Mouse (Mus musculus) activated CD4-positive, CD25-positive, alpha-beta regulatory T cell, adult 4 months (primary cell): ENCODE results near the gene Gmcl1. TPM values are rescaled to one million over a fixed set of nuclear protein-coding genes. Genes with fewer than 3 reads are reported as not detected.

Source experiments
- ATAC-seq: one replicate; pipeline ENCODE4 v1.8.0; 2017
- polyA plus RNA-seq, 2 experiments: library from polyadenylated mRNA; unstranded; fragments of 100-300 nt; shearing (Covaris generic); gene quantifications; one replicate each; pipeline ENCODE4 v1.2.1; 2017

The Gmcl1 gene
- polyA plus RNA-seq, 2 experiments from 2014 or later: 10.8 to 12.8 TPM

DNA sequence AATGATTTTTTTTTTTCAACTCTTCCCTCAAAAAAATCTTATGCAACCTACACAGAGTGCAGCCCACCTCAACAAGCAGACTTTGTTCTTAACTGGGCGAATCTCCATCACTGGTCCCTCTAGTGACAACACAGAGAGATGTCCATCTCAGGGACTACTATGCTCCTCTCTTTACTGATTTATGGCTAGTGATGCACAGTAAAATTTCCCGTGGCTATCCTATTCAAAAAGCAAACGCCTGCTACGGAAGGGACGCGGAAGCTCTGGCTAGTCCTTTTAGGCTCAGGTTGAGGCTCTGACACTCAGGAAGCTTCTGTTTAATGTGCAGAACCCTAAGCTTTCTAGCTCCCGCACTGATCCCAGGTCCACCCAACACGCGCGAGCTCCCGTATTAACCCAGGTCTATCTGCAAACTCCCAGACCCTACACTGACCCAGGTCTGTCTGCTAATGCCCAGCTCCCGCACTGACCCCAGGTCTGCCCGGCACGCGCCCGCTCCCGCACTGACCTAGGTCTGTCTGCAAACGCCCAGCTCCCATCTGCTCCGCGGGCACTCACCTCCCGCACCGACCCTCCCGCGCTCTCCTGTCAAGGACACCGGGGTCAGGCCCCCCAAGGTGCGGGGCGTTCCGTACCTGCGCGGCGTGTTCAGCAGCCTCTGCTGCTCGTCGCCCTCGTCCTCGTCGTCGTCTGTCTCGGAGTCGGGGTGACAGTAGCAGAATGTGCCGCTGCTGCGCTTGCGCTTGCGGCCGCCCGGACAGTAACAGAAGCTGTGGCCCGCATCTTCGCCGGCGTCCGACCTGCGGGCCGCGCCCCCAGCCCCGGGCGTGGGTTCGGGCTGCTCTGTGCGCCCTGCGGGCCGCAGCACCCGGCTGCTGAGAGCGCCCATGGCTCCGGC is 658 bp downstream of the Gmcl1 start:
- peak; percentile 16 for ATAC-seq

DNA sequence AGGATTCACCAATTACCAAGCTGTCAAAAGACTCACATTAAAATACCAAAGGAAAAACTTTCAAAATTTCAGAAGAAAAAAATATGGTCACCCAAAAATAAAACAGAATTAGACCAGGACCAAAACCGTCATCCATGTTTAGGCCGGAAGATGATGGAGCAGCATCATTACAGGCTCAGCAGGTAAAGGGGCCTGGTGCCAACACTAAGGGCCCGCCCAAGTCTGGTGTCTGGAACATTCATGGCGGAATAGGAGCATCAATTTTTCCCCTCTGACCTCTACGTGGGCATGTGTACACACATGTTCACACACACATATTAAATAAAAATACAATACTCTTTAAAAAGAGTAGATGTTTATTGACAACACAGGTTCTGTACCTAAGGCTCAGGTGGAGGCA is 4.5 kb downstream of the Gmcl1 start:
- no peak for ATAC-seq

DNA sequence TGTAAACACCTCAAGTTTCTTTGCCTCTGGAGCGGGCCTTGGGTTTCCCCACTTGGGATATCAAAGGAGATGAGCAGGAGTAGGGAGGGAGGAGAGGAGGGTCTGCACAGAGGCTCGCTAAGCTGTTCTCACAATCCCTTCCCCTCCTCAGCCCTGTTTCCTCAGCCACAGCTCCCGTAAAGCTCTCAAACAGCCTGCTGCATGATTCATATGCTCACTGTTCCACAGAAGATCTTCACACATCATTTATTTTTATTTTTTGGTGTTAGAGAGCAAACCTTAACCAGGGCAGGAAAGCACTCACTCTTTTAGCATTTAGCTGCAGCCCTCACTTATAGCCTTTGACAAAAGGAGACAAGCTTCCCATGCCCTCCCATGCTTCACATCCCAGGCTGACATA is 11.2 kb downstream of the Gmcl1 start:
- ATAC-seq: no peak

DNA sequence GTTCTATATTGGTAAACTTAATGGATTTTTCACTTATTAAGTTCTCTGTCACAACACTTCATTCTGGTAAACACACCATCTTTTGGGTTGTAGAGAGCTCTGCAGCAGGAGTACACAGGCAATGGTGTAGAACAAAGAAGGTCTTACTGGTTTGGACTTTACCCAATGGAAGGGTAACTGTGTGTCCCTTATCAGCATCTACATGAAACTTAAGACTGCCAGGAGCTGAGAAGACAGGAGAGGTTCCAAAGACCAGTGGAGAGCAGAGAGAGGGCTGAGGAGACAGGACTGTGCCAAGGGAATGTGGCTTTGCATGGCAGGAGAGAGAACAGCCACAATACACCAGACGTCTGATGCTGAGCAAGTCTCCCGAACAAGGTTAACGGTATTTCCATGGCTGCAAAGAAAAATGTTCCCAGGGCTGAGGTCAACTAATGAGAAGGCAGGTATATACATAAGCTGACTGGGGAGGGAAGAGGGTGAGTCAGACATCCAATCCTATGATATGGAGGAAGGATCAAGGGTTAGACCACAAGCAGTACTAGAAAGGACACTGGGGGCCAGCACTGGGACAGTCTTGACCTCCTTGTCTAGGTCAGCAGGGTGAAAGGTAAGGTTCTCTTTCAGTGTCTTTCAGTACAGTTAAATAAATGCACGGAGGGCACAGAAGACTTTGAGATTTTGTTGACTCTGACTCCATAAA is 25.0 kb downstream of the Gmcl1 start:
- no peak for ATAC-seq

DNA sequence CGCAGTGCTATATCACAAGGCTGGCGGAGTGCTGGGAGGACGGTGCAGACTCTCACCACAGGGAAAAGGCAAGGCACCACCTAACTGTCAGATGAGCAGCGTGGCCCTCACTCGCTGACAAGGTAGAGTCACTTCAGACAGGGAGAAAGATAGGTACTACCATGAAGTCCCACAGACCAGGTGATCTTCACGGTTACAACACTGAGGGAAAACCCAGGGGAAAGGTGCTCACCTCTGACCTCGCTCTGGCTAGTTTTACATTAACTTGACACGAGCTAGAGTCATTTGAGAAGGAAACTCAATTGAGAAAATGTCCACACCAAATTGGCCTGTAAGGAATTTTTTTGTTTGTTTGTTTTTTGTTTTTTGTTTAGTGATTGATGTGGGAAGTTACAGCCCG is 30.6 kb downstream of the Gmcl1 start:
- no peak for ATAC-seq

DNA sequence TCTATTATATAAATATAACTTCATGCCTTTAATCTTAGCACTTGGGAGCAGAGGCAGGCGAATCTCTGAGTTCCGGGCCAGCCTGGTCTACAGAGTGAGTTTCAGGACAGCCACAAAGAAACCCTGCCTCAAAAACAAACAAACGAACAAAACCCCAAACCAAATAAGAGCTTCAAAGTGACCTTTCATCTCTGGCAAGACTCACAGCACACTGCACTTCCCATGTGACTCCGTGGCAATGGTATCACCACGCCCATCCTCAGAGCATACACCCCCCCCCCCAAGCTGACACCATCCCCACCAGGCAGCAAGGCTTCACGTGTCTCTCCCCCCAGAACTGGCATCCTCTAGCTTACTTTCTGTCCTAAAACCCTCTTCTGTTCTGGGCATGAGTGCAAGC is 35.3 kb downstream of the Gmcl1 start:
- no peak for ATAC-seq

DNA sequence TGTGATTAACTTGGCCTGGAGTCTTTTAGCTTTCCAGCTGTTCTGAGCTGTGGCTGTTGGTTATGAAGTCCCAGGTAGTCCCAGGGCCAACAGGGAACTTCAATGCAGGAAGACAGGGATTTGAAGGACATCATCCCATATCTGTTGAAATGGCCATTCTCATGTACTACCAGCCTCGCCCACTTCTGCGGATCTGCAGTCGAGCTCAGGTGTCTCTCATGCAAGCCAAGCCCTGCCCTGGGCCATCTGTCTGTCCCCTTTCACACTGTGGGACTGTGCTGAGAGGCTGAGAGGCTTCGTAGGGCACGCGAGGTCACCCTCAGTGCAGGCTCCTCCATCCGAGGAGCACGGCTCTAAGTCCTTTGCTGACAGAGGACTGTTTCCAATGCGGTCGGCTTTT is 37.0 kb downstream of the Gmcl1 start:
- ATAC-seq: no peak

DNA sequence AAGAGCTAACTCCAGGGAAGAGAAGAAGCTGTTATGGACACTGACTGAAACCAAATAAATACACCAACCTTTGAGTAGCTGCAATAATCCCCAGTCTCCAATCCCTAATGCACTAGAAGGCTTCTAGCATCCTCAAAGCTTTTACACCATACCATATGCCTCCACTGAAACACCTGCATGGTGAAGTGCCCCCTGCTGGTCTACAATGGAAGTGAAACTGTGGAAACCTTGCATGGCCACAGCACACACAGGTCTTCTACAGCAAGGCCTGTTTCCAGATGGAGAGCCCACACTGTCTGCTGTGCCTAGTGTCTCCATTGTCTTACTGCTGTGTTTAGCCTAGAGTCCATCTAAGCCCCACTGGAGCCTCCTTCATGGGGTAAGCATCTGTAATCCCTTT is 38.7 kb downstream of the Gmcl1 start:
- ATAC-seq: peak; percentile 78

DNA sequence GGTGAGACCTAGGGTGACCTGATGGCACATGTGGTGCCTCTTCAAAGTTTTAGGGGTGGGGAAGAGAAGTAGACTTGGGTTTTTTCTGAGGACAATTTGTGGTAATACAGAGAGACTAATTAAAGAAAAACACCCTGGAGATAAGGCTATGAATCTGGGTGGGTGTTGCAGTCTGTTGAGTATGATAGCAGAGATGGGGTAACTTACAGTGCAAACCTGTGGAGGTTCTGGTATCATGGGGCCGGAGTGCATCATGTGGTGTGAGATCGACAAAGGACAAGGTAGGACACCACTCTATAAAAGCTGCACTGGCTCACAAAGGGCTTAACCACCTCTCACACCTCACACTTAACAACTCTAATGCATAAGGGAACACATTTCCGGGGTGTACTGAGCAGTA is 43.5 kb downstream of the Gmcl1 start:
- no peak for ATAC-seq

DNA sequence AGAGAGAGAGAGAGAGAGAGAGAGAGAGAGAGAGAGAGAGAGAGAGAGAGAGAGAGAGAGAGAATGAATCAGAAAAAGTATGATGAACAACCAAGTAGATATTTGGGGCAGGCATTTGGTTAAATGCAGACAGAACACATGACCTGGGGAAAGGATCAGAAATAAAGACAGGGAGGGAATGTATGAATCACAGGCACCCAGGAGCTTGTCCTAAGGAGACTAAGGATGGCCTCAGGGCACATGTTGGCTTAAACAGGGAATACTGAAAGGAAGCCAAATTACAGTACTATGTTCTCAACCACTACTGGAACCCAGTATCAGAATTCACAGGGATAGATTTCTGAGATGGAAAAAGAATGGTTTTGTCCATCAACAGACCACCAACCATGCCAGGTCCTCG is 46.2 kb downstream of the Gmcl1 start:
- no peak for ATAC-seq

DNA sequence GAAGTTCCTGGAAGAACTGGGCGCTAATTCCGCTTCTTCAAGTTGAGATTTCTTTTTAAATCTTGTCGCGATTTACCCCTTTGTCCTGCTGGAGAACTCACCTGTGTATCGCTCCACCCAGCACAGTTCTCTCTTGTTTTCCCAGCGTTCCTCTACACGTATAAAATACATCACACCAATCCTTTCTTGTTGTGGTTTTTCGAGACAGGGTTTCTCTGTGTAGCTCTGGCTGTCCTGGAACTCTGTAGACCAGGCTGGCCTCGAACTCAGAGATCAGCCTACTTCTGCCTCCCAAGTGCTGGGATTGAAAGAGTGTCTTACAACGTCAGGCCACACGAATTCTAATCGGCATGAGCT is 48.5 kb downstream of the Gmcl1 start:
- no peak for ATAC-seq

DNA sequence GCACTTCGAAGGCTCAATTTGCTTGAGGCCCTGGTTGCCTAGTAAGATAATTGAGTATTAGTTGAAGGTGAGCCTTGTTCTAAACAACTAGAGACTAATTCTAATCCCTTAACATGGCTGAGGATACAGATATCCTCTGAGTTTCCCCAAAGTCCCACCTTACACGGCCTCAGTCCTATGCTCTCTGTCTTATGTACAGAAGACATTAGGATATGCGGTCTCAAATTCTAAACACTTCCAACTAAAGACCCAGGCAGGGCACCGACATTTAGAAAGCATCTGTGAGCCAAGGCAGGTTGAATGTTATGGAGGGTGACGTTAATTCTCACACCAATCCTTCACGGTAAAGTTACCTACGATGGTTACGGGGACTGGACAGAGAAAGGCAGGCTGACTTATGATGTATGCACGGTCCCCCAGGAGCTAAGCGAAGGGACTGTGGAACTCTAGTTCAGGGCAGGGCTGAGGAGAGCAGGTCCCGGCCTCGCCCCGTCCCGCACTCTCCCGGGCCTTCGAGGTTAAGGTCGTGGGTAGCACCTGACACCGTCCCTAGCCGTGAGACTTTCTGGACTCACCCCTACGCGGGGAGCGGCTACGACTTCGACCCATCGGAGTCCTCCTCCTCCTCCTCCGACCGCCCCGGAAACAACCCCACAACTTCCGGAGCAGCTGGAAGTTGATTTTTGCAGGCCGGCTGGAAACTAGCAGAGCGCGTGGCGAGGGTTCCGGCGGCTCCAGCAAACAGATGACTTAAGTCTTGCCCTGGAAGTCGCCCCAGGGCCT is 49.1 kb downstream of the Gmcl1 start, which contains the start of gene Snrnp27:
TSS of gene Snrnp27 (minus strand) at position 651 of the 783 bp plus-strand sequence.
- peak; percentile 94 for ATAC-seq

DNA sequence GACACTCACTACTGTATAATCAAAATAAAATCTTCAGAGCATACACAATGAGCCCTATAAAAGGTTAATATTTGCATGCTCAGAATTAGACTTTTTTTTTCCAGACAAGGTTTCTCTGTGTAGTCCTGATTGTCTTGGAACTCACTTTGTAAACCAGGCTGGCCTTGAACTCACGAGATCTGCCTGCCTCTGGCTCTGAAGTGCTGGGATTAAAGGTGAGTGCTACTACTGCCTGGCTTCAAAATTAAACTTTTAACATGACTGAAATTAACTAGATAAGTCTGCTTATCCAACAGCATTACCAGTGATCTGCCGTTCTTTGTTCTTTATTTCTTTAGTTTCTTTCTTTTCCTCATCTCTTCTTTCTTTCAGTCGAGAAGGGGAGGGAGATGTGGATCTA is 51.9 kb downstream of the Gmcl1 start:
- ATAC-seq: no peak

DNA sequence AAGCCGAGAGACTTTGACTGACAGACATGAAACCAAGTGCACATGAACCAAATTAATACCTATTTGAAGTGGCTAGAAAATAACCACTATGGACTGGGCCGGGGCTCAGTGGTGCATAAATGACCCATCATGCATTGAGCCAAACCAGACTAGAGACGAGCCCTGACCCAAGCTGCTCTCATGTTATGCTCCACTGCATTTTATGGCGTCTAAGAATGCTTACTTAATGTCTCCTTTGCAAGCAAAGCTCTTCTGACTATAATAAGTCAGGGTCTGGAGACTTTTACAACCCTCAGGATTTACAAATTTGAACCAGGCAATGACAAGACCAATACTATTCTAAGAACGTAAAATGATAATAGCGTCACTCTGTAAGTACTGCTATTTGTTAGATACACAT is 54.8 kb downstream of the Gmcl1 start:
- ATAC-seq: no peak

DNA sequence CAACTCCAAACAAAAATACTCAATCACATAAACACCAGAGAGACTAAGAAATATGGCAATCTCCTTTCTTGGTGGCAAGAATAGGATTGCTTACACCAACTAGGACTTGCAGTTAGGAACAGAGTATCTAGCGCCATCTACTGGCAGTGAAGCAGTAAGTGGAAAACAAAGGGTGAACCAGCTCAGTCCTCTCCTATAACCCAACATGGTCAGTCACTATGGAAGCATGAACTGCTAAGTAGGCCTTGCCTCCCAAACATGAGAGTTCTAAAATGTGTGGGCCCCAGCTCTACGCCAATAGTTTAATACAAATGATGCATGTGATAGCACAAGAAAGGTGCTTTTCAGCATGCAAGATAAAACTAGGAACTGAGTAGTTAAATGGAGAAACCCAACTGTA is 62.3 kb downstream of the Gmcl1 start:
- ATAC-seq: no peak

DNA sequence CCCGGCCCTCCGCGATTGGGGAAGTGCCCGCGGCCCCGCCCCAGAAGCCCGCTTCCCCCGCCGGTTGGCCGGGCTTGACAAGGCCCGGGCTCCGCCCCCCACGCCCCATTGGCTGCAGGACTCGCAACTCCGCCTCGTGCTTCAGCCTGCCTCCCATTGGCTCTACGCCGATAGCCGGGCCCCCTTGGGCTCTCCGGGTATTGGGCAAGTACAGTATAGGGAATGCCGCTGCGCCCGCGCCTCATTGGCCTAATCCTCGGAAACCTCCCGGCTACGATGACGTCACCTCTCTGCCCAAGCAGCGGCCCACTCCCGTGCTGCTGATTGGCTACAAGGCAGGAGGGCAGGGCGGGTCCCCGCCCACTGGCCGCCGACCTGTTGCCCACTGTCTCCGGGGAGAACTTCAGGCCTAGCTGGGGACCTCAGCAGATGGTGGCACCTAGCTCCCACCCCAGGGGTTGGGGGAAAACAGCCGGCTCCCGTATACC is 63.9 kb downstream of the Gmcl1 start:
- peak; percentile 93 for ATAC-seq

DNA sequence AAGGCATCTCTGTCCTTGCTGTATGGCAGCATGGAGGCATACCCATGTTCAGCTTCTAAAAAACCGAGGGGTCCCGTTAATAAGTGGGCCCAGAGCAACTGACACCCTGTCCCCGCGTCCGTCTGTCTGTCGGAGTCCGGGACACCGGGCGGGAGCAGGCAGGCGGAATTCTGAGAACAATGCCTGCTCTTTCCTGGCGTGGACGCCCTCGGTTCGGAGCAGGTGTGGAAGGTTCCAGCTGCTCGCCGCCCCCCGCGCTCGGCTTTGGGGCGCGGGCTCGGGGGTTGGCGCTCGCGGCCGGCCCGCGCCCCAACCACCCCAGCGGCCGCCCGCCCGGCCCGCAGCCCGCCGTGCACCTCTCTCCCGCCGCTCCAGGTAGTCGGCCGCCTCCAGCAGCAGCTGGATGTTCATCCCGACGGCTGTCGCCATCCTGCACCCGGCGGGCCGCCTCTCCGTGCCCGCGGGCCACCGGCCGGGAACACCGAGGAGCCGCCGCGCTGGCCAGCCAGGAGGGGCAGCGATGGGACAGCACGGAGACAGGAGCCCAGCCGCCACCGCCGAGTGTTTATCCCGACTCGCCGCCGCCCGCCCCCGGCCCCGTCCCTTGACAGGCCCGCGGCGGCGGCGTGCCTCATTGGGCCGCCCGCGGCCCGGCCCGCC is 64.5 kb downstream of the Gmcl1 start, which contains the start of gene Mxd1:
TSS of gene Mxd1 (minus strand) at position 582 of the 660 bp plus-strand sequence.
- no peak for ATAC-seq

DNA sequence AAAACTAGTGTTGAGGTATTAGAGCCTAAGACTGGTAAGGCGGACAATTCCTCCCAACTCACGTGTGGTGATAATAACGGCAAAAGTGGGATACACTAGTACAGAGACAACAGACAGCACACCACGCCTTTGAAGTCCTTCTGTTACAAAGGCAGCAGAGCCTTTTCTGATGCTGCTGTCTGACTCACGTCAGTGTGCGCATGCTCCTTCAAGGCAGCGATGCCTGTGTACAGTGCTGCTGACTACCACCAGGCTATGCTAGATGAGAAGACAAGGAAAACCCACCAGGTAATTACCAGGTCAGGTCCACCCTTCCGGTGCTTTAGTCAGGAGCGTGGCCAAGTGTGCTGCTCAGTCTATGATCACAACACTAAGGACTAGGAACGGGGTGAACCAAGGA is 66.1 kb downstream of the Gmcl1 start:
- no peak for ATAC-seq

DNA sequence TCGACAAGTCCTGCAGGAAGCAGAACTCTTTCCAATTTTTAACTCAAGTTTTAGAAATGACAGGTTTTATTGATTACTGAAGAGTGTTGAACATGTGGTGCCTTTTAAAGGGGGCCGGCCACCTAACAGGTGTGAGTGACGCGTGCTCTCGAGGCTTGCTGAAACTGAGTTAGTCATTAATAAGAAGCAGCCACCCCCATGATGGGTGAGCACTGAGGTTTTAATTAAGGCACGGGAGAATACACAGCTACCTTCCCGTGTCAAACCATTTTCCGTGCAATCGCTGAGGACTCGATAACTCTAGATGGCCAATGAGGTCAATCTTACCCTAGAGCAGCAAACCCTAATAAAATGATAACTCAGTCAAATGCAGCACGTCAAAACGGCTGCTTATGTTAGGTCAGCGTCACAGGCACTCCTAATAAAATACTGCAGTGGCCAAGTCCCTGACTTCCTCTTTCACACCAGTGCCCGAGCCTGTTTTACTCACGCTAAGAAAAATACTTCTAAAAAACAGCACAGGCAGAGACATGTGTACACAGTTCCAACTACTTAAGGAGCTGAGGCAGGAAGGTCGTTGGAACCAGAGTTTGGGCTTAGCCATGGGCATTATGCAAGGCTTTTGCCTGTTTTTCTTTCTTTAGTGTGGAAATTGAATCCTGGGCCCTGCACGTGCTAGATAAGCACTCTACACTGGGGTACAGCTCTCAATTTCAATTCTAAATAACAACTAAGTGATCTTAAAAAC is 67.4 kb downstream of the Gmcl1 start:
- no peak for ATAC-seq

DNA sequence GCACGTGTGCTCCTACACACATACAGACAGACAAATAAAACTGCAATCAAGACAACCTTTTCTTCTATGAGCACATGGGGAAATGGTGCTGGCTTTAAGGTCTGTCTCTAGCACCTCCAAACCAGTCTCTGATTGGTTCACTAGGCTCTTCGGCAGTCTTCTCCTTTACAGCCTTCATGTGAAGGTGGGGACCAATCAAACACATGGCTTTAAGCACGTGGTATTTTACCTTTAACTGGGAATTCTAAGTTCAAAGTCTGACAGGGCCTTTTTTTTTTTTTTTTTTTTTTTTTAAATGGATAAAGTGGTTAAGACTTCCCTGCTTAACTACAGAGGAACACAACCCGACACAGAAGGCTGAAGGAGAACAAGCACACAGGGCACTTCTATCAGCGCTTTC is 68.1 kb downstream of the Gmcl1 start:
- ATAC-seq: no peak

DNA sequence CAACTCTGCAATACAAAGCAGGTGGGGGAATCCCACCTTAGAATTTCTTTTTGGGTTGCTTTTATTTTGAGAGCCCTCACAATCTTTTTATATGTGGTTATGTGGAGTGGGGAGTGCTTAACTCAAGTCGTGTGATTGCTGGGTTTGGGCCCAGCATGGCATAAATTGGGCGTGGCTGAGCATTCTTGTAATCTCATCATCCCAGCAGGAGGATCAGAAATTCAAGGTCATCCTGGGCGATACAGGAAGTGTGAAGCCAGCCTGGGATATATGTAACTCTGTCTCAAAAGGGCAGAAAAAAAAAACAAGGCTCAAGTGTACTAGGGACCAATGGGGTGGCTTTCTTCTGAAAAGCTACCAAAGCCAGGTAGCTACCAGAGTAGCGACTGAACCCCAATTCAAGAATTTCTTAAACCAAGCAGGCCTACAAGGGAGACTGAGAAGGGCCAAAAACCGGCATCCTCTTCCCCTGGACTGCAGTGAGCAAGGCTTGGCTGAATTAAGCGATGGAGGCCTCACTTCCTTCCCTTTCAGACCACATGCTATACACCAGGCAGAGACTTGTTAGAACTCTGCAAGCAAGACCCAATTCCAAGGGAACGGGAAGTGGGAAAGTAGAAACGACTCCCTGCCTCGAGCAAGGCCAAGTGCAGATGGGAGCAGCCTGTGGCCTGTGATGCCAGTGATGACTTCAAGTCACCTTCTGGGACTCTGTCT is 72.9 kb downstream of the Gmcl1 start:
- no peak for ATAC-seq
